Mouse (Mus musculus): Measurements from ENCODE around the gene Dpp7. TPM values are rescaled to one million over a fixed set of nuclear protein-coding genes. Genes with fewer than 3 reads are reported as not detected.

Gene Dpp7
- total and polyA plus RNA-seq, 3 experiments, result 16.2 to 21.0 (median 20.9) TPM

- Histone ChIP-seq H3K27me3 (replicated peaks) (peaks cover 21% of the 10 kb centered on the region), H3K27ac (ENCODE audit: insufficient read depth, low read depth) (no peak overlapping the region), H3K4me1 (ENCODE audit: control insufficient read depth in 1 of 2, insufficient read depth in 2 of 2) (peaks cover 7 to 11% of the 10 kb centered on the region in 2 experiments; a peak in 3 of 4 replicates), H3K4me3 (replicated peaks in 1 of 3; ENCODE audit: low read depth in 2 of 3, low read length in 2 of 3, poor library complexity in 1 of 3) (no peak overlapping the region), H3K4me2 (ENCODE audit: insufficient read depth, low read depth, poor library complexity, severe bottlenecking) (no peak overlapping the region), H3K9me3 (replicated peaks; ENCODE audit: low read length) (no peaks in the 10 kb centered on the region), H3K79me2 (replicated peaks; ENCODE audit: control insufficient read depth, extremely low read depth, insufficient read depth, poor library complexity, severe bottlenecking) (no peaks in the 10 kb centered on the region), H3K9ac (ENCODE audit: insufficient read depth, low read depth) (no peak overlapping the region), H3K36me3 (replicated peaks in 1 of 2; ENCODE audit: control insufficient read depth in 1 of 2, insufficient read depth in 1 of 2, low read length in 1 of 2) (peaks cover 20 to 51% of the 10 kb centered on the region in 2 experiments)
- in situ Hi-C loops (cut with MboI; ENCODE audit: low pct_ligation_motif_present, low pct_unique_long_range_greater_than_20kb, low sequenced_read_pairs) (no loop called here), dilution Hi-C loops (cut with MboI; ENCODE audit: extremely low pct_ligation_motif_present, extremely low pct_unique_long_range_greater_than_20kb, low sequenced_read_pairs) (no loop called here)
- no peak for DNase-seq (ENCODE audit: extremely low read depth)
- TF ChIP-seq IRF4 (IDR thresholded peaks at IDR 0.05; ENCODE audit: low read depth, low read length) (no peak), POLR2AphosphoS2 (IDR thresholded peaks at IDR 0.05; ENCODE audit: low read depth, low read length) (no peak), CTCF (conservative IDR thresholded peaks at IDR 0.05 in 1 of 2, IDR thresholded peaks at IDR 0.05 in 1 of 2; ENCODE audit: low read depth in 2 of 2, low read length in 2 of 2) (no peak), ZKSCAN1 (IDR thresholded peaks at IDR 0.05; ENCODE audit: borderline replicate concordance, low read depth, low read length) (no peak), MAZ (IDR thresholded peaks at IDR 0.05; ENCODE audit: low read depth, low read length) (no peak), MAFK (IDR thresholded peaks at IDR 0.05; ENCODE audit: insufficient replicate concordance, low read length) (no peak), POLR2A (IDR thresholded peaks at IDR 0.05; ENCODE audit: low read depth, low read length) (no peak), USF2 (conservative IDR thresholded peaks at IDR 0.05; ENCODE audit: low read depth, low read length) (no peak), BHLHE40 (IDR thresholded peaks at IDR 0.05; ENCODE audit: low read depth, low read length) (no peak), ZMIZ1 (IDR thresholded peaks at IDR 0.05; ENCODE audit: low read depth, low read length) (no peak), NRF1 (IDR thresholded peaks at IDR 0.05; ENCODE audit: low read depth, low read length) (no peak)
Observed at GRCm38 (mm10) chr2:25364313-25364712, 8.2 kb upstream of the Dpp7 start.

GRCm38 (mm10) chr2:25363478-25364178 is 7.5 kb upstream of the Dpp7 start:
- in situ Hi-C loops (cut with MboI; ENCODE audit: low pct_ligation_motif_present, low pct_unique_long_range_greater_than_20kb, low sequenced_read_pairs) (no loop called here), dilution Hi-C loops (cut with MboI; ENCODE audit: extremely low pct_ligation_motif_present, extremely low pct_unique_long_range_greater_than_20kb, low sequenced_read_pairs) (no loop called here)
- Histone ChIP-seq H3K9me3 (replicated peaks; ENCODE audit: low read length) (no peaks in the 10 kb centered on the region), H3K4me1 (ENCODE audit: control insufficient read depth in 1 of 2, insufficient read depth in 2 of 2) (peaks cover 7 to 11% of the 10 kb centered on the region in 2 experiments; a peak in 3 of 4 replicates), H3K9ac (ENCODE audit: insufficient read depth, low read depth) (no peak overlapping the region), H3K36me3 (replicated peaks in 1 of 2; ENCODE audit: control insufficient read depth in 1 of 2, insufficient read depth in 1 of 2, low read length in 1 of 2) (peaks cover 20 to 54% of the 10 kb centered on the region in 2 experiments), H3K27me3 (replicated peaks) (peaks cover 17% of the 10 kb centered on the region), H3K79me2 (replicated peaks; ENCODE audit: control insufficient read depth, extremely low read depth, insufficient read depth, poor library complexity, severe bottlenecking) (no peaks in the 10 kb centered on the region), H3K27ac (ENCODE audit: insufficient read depth, low read depth) (no peak overlapping the region), H3K4me3 (replicated peaks in 1 of 3; ENCODE audit: low read depth in 2 of 3, low read length in 2 of 3, poor library complexity in 1 of 3) (no peak overlapping the region), H3K4me2 (ENCODE audit: insufficient read depth, low read depth, poor library complexity, severe bottlenecking) (no peak overlapping the region)
- TF ChIP-seq KAT2A (IDR thresholded peaks at IDR 0.05; ENCODE audit: insufficient replicate concordance, low read length), result no peak
- TF ChIP-seq SMC3 (IDR thresholded peaks at IDR 0.05; ENCODE audit: low read depth, low read length), result no peak
- TF ChIP-seq IRF4 (IDR thresholded peaks at IDR 0.05; ENCODE audit: low read depth, low read length), result no peak
- no peak for TF ChIP-seq USF2 (conservative IDR thresholded peaks at IDR 0.05; ENCODE audit: low read depth, low read length)
- no peak for TF ChIP-seq BHLHE40 (IDR thresholded peaks at IDR 0.05; ENCODE audit: low read depth, low read length)
- TF ChIP-seq MAFK (IDR thresholded peaks at IDR 0.05; ENCODE audit: insufficient replicate concordance, low read length), result no peak
- TF ChIP-seq CHD2 (IDR thresholded peaks at IDR 0.05; ENCODE audit: low read length), result no peak
- TF ChIP-seq GABPA (IDR thresholded peaks at IDR 0.05; ENCODE audit: insufficient replicate concordance, low read depth, low read length), result no peak
- TF ChIP-seq ZC3H11A (IDR thresholded peaks at IDR 0.05; ENCODE audit: low read depth, low read length), result no peak
- no peak for TF ChIP-seq HCFC1 (IDR thresholded peaks at IDR 0.05; ENCODE audit: low read depth, low read length)
- DNase-seq (ENCODE audit: extremely low read depth), result no peak

Measured in CH12.LX (cell line).